In the genomic region with DNA sequence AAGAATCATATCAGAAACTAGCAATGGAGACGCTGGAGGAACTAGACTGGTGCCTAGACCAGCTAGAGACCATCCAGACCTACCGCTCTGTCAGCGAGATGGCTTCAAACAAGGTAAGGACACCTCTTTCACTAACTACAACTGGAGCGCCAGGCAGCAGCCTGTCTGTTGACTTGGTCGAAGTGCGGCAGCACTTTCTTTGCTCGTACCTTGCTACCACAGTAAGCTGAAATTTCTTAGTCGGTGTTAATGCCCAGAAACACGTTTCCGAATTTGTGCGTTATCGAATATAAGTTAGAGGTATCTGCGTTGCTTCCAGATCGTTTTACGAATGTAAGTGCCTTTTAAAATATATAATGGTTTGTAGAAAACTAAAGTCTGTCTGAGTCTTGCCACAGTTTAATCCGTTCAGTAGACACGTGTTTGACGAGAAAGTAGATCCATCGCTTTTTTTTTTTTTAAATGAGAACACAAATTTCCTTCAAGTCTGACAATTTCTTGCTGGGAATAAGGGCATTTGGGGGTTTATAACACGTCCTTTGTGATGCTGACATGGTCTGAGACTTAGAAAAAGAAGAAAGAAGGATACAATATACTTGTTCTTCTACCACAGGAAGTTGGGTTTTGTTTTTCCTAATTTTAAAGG, we compare ENCODE assay signal across 8 mouse cellular contexts.
DNase-seq lines count a peak whose midpoint lies in the region; ATAC-seq and TF ChIP-seq lines count a peak whose summit lies in the region.

No protein-coding gene starts in this region.

- peak; percentile 20; the same call in 1 of the 2 replicates for ATAC-seq in hindbrain, embryonic 15.5 days (ENCODE audit: low FRiP score, low read depth)
- ATAC-seq in megakaryocyte, adult 5-6 weeks (ENCODE audit: poor library complexity, severe bottlenecking): 0 out of 2 replicates have a peak, but pooled peaks have one; percentile 2
- no peak for ATAC-seq in activated CD4-positive, CD25-positive, alpha-beta regulatory T cell, adult 4 months

- peak overlapping the region; percentile 86 for H3K27ac ChIP-seq in left cerebral cortex, adult 2 months
- peak overlapping the region; percentile 78 for H3K27ac ChIP-seq in hindbrain, embryonic 15.5 days (replicated peaks)

- intact Hi-C loops in left cerebral cortex, adult 2 months (cut with DNase I): loop anchor here (1.0 to 5.0 kb wide), 3 partner anchors 14 to 60 kb away; no protein-coding TSS in a partner anchor
- intact Hi-C loops in left cerebral cortex, postnatal 4 days (cut with DNase I): no loop called here

- WGBS in hindbrain, embryonic 15.5 days: 5% methylated on average over 20 of the region's 20 CpGs

- H3K4me3 ChIP-seq in left cerebral cortex, adult 2 months: peak overlapping the region; percentile 46
- H3K4me3 ChIP-seq in hindbrain, embryonic 15.5 days: peak overlapping the region; percentile 41

- H3K9me3 ChIP-seq in hindbrain, embryonic 15.5 days: no peaks in the 10 kb centered on the region

- peaks cover 31% of the 10 kb centered on the region for H3K4me1 ChIP-seq in hindbrain, embryonic 15.5 days (replicated peaks)

- no peaks in the 10 kb centered on the region for H3K27me3 ChIP-seq in hindbrain, embryonic 15.5 days

- H3K9ac ChIP-seq in hindbrain, embryonic 15.5 days: peak overlapping the region; percentile 26

- no peak for TF ChIP-seq CTCF in left cerebral cortex, adult 2 months (IDR thresholded peaks at IDR 0.05)

- DNase-seq in left cerebral cortex, adult 2 months (ENCODE audit: extremely low spot score in 1 of 2, low spot score in 2 of 2): no peak
- no peak for DNase-seq in left cerebral cortex, postnatal 4 days
- DNase-seq in c-Kit-positive CD71-positive TER-119-positive erythroid progenitor cells, embryonic 14.5 days (ENCODE audit: low spot score): peak; percentile 62
- peak; percentile 63 for DNase-seq in thymus, postnatal 0 days (ENCODE audit: low spot score)
- DNase-seq in cerebellum, postnatal 10 days: no peak

- no peaks in the 10 kb centered on the region for H3K36me3 ChIP-seq in hindbrain, embryonic 15.5 days

- peak overlapping the region; percentile 79 for H3K4me2 ChIP-seq in hindbrain, embryonic 15.5 days

Comparison
In these comparisons a context has a peak if more than half of its experiments do, and no peak if none do; other contexts are left out.
1. DNase-seq: peak in c-Kit-positive CD71-positive TER-119-positive erythroid progenitor cells, embryonic 14.5 days (single experiment) and thymus, postnatal 0 days (single experiment); none in left cerebral cortex, adult 2 months (0 of 2), left cerebral cortex, postnatal 4 days (single experiment) and cerebellum, postnatal 10 days (0 of 2).